Mouse (Mus musculus): ENCODE measurements at regions not wholly inside any gene's neighbourhood (a gene's known extent, or its start where the extent isn't known, plus 50 kb on each side); places are given as distances from the start of the nearest gene placed in this dataset.

DNA sequence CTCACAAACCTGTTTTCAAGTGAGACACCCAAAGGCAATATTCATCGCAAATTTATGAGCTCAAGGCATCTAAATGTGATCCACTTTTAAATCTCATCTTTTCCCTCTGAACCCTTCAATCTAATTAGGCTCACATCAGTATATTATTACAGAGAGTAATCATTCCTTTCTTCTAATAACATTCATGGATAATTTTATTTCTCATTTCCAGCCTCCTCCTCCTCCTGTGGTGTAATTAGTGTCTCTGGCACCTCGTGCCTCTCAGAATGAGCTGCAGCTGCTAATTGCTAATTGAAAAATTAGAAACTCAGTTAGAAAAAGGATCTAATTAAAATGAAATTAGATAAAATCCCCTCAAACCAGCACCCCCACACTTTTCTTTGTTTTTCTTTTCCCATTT is 420.5 kb upstream of the Camk1g start:
- no peak for DNase-seq (ENCODE audit: low spot score)

- no peak for DNase-seq (ENCODE audit: low spot score)
Measured at GRCm38 (mm10) chr1:193788496-193788895, 418.4 kb upstream of the Camk1g start.

DNA sequence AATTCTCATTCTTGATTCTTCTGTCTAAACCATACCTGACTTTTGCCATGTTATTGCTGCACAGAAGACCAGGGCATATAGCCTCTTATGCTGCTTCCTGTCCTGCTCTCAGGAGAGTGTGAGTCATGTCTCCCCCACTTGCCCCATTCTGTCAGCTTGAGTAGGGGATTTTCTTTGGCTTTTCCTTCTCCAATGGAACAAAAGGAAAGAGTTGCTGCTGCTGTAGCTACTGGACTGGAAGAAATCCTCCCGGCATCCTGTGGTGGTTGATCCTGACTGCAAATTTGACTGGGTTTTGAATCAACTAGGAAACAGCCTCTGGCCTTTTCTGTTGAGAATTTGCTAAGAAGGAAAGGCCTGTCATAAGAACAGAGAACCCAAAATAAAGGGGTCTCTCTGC is 417.3 kb upstream of the Camk1g start:
- DNase-seq (ENCODE audit: low spot score), result no peak

- no peak for DNase-seq (ENCODE audit: low spot score)
Measured at GRCm38 (mm10) chr1:193784966-193785365, 414.9 kb upstream of the Camk1g start.

GRCm38 (mm10) chr1:193784526-193784925 is 414.4 kb upstream of the Camk1g start:
- no peak for DNase-seq (ENCODE audit: low spot score)

- DNase-seq (ENCODE audit: low spot score), result no peak
Measured at GRCm38 (mm10) chr1:193778181-193778580, 408.1 kb upstream of the Camk1g start.

GRCm38 (mm10) chr1:193769546-193769945 is 399.4 kb upstream of the Camk1g start:
- DNase-seq (ENCODE audit: low spot score), result no peak

GRCm38 (mm10) chr1:193764103-193764502 is 394.0 kb upstream of the Camk1g start:
- DNase-seq (ENCODE audit: low spot score), result no peak

- DNase-seq (ENCODE audit: low spot score), result peak; percentile 15
Measured at GRCm38 (mm10) chr1:193751819-193752251, 381.7 kb upstream of the Camk1g start.

GRCm38 (mm10) chr1:193750929-193751328 is 380.8 kb upstream of the Camk1g start:
- no peak for DNase-seq (ENCODE audit: low spot score)

DNA sequence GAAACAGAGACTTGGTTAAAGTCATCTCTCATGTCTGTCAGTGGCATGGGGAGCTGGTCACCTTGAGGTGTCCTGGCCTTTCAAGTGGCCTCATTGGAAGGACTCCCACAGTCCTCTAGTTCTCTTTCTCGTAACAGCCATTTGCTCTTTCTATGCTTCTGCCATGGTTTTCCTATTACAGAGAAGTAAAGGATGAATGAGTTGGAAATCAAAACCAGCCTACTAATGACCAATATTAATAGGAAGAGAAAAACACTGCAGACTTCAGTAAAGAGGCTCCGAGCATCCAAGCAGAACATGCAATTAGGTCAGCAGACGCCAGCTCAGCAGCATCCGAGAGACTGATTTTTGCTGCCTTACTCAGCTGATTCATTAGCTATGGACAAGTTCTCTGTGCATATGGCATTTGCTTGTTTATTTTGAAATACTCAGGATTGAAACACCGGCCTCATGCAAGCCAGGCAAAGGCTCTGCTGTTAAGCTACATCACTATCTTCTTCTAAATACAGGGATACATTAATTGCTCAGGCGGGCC is 377.4 kb upstream of the Camk1g start:
- DNase-seq (ENCODE audit: low spot score), result no peak

- DNase-seq (ENCODE audit: low spot score), result no peak
Measured at GRCm38 (mm10) chr1:193742688-193743087, 372.6 kb upstream of the Camk1g start.

DNA sequence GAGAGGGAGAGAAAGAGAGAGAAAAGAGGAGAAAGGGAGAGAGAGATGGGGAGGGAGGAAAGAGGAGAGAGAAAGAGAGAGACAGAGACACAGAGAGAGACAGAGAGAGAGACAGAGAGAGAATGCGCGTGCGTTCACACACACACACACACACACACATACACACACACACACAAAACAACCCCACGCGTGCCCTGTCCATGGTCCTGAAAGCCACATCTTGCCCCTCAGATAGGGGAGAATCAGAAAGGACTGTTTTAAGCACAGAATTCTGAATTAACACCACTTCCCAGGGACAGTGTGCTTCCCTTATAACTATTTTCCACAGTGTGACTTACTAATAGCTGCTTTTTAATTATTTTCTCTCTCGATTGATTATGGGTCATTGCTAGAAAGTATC is 368.7 kb upstream of the Camk1g start:
- peak; percentile 74 for DNase-seq (ENCODE audit: low spot score)

- DNase-seq (ENCODE audit: low spot score), result no peak
Measured at GRCm38 (mm10) chr1:193735949-193736518, 365.9 kb upstream of the Camk1g start.

DNA sequence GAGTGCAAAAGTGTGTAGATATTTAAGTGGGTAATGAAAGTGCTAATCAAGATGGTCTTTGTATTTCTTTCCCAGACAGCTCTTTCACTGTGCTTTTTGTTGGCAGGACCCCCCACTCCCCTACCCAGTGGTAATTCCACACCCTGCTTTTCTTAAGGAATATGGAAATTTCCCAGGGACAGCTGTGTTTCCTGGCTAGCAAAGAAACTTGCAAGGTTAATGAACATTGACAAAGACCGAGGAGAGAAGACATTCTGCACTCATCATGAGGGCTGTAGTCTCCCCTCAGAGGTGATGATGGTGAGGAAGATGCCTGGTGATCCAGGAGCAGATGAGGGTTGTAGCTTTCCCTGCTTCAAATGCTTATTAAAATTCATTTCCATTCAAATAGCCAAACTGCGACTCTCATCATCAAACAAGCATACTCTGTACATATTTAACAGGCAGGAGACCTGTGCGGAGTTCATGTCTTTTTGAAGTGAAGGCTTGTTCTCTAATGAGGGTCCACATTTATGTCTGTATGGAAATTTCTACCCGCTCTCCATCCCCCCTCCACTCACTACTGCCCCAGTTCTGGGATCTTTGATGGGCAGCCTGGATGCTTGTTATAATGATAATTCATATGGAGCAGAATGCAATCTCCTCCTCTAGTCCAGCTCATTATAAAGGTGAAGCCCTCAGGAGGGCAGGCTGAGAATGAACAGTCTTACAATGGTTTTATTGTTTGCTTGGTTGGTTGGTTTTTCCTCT is 364.1 kb upstream of the Camk1g start:
- DNase-seq (ENCODE audit: low spot score), result no peak

DNA sequence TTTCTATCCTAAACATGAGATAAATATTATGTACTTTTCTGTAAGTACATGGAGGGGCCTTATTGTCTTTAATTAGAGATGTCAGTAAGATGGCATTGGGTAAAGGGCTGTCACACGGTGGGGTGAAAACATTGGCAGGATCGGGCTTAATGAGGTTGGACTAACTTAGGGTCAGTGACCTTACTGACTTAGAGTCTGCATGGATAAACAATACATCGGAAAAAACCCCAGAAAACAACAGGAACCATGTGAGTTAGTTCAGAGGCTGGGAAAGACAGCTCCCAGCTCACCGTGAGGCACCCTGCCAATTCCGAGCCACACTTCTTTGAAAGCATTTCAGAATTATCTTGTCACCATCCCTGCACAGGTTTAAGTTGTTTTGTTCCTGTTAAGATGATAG is 363.3 kb upstream of the Camk1g start:
- DNase-seq (ENCODE audit: low spot score), result no peak

GRCm38 (mm10) chr1:193732113-193732512 is 362.0 kb upstream of the Camk1g start:
- no peak for DNase-seq (ENCODE audit: low spot score)

GRCm38 (mm10) chr1:193721850-193722249 is 351.8 kb upstream of the Camk1g start:
- no peak for DNase-seq (ENCODE audit: low spot score)

- DNase-seq (ENCODE audit: low spot score), result no peak
Measured at GRCm38 (mm10) chr1:193720420-193720851, 350.3 kb upstream of the Camk1g start.

GRCm38 (mm10) chr1:193715328-193715727 is 345.2 kb upstream of the Camk1g start:
- DNase-seq (ENCODE audit: low spot score), result no peak

- DNase-seq (ENCODE audit: low spot score), result no peak
Measured at GRCm38 (mm10) chr1:193714631-193715030, 344.5 kb upstream of the Camk1g start.

DNA sequence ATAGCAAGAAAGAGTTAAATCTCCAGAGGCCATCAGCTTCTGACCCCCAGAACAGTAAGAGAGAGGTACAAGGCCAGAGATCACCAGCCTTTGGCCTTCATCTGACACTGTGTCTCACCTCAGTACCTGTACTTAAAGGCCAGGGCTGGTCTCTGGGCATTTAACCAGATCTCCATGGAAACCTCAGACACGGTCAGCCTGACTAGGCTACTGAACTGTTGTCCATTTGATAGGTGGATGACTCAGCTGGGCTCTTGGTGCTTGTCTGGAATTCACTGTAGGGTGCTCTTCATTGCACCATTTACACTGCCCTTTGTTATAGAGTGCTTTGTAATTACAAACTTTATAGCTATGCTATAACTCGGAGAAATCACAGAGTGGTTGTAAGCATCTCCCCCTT is 335.1 kb upstream of the Camk1g start:
- DNase-seq (ENCODE audit: low spot score), result peak; percentile 10

DNA sequence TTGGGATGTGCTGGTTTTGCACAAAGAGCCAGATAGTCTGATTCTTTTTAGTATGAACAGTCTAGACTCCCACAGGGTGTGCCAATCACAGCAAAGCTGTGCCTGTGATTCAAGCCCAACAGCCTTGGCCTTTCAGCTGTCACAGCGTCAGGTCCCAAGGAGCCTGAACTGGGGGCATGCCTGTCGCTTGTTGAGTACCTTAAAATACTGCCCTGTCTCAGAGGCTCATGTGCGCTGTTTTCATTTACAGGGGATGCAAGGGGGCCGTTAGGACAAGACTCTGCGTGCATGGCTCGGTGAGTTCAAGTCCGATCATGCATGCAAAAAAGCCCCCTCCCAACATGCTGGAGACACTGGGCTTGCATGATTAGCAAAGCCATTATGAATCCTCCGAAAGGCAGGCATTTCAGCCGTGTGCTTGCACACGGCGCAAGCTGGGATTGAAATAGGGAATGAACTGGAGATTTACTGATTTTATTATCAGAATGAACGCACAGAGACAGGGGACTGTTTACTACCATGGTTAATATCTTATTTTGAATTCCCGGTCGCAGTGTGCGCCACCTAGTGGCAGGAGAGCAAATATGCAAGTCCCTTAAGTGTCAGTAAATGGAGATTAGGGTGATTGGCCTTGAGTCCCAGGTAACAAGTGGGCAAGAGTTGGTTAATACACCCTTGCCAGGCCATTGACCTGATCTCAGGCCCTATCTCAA is 332.8 kb upstream of the Camk1g start:
- peak; percentile 81 for DNase-seq (ENCODE audit: low spot score)
